Mouse (Mus musculus) myocyte (in vitro differentiated cells): Measurements from ENCODE around the gene Gcnt4.

ENCODE experiments used
- E2F4 ChIP-seq: IDR thresholded peaks from one replicate; pipeline ENCODE4 v1.6.1; 2011; ENCODE audit warnings: mild to moderate bottlenecking, control low read depth, moderate library complexity; ENCODE audit not compliant: insufficient read depth
- MAX ChIP-seq: IDR thresholded peaks from one replicate; pipeline ENCODE4 v1.6.1; 2011; ENCODE audit warnings: low read depth, mild to moderate bottlenecking, control low read depth
- MYOD1 ChIP-seq, 3 experiments: IDR thresholded peaks; one replicate each; pipeline ENCODE4 v1.6.1; 2011; ENCODE audit warnings: control low read depth in 2 of 3, low read depth in 2 of 3, mild to moderate bottlenecking in 2 of 3, moderate library complexity in 1 of 3; ENCODE audit not compliant: insufficient read length in 2 of 3, control insufficient read depth in 1 of 3
- MYOG ChIP-seq, 3 experiments: IDR thresholded peaks; one replicate each; pipeline ENCODE4 v1.6.1; 2011; ENCODE audit warnings: control low read depth in 2 of 3, low read depth in 2 of 3, mild to moderate bottlenecking in 2 of 3; ENCODE audit not compliant: insufficient read length in 2 of 3, control insufficient read depth in 1 of 3, insufficient read depth in 1 of 3
- POLR2A ChIP-seq: IDR thresholded peaks from one replicate; pipeline ENCODE4 v1.6.1; 2011; ENCODE audit warnings: low read depth, mild to moderate bottlenecking, control low read depth, moderate library complexity; ENCODE audit not compliant: insufficient read length
- REST ChIP-seq: IDR thresholded peaks from one replicate; pipeline ENCODE4 v1.6.1; 2011; ENCODE audit warnings: mild to moderate bottlenecking, control low read depth, moderate library complexity; ENCODE audit not compliant: insufficient read depth, insufficient read length
- TCF12 ChIP-seq: IDR thresholded peaks from one replicate; pipeline ENCODE4 v1.6.1; 2011; ENCODE audit warnings: mild to moderate bottlenecking, control low read depth; ENCODE audit not compliant: poor library complexity, insufficient read depth, severe bottlenecking
- USF1 ChIP-seq: IDR thresholded peaks from one replicate; pipeline ENCODE4 v1.6.1; 2011; ENCODE audit warnings: low read depth, mild to moderate bottlenecking, control low read depth, moderate library complexity

DNA sequence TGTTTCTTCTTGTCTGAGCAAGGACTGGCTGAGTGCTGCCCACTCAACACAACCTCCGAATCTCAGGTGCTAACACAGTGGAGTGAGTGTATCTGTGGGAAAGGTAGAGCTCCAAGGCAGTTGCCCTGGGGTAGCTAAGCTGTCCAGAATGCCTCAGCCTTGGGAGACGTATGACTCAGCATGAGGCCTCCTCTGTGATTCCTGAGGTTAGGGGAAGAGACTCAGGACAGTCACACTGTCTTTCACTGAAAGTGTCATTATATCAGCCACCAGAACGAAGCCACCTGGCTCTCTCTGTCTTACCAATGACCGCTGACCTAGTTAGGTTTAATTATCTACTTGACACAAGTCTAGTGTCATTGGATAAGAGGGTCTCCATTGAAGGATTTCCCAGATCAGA, 46.6 kb downstream of the Gcnt4 start:
- TF ChIP-seq POLR2A, result no peak
- TF ChIP-seq MAX, result no peak
- TF ChIP-seq USF1, result no peak
- TF ChIP-seq REST, result no peak
- no peak for TF ChIP-seq E2F4
- no peak for TF ChIP-seq MYOG (IDR thresholded peaks at IDR 0.05; ENCODE audit: control insufficient read depth in 1 of 3, insufficient read depth in 1 of 3, insufficient read length in 2 of 3, low read depth in 2 of 3)
- TF ChIP-seq MYOD1 (IDR thresholded peaks at IDR 0.05; ENCODE audit: control insufficient read depth in 1 of 3, insufficient read length in 2 of 3, low read depth in 2 of 3), result no peak
- TF ChIP-seq TCF12, result no peak
